Mouse (Mus musculus): Measurements from ENCODE around the gene Fdx1. TPM values are rescaled to one million over a fixed set of nuclear protein-coding genes. Genes with fewer than 3 reads are reported as not detected.

Fdx1 gene
- total and polyA plus RNA-seq, 3 experiments, result 82.0 to 113 (median 90.9) TPM

DNA sequence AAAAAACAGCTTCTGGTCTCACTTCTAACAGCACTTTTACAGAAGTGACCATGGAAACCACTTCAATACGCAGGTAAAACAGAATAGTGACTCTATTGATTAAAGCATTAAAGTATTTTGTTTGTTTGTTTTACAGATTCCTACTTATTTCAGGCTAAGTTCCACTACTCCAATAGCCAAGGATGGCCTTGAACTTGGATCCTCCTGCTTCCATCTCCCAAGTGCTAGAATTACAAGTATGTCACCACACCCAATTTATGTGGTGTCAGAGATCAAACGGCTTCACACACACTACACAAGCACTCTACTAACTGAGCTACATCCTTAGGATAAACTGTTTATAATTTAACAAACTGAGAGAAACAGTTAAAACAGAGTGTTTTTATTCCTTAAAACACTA is 3.0 kb downstream of the Fdx1 start:
- H3K9ac ChIP-seq (ENCODE audit: low read depth, low read length), result no peak overlapping the region
- WGBS, result 80% methylated on average over 2 of the region's 2 CpGs
- intact Hi-C loops (cut with DNase I), result loop anchor here (5.0 kb wide), 1 partner anchor 212 kb away; no protein-coding TSS in a partner anchor

GRCm38 (mm10) chr9:51958981-51959380 is 4.4 kb downstream of the Fdx1 start:
- Histone ChIP-seq H3K9ac (ENCODE audit: low read depth, low read length) (no peak overlapping the region), H3K36me3 (ENCODE audit: control insufficient read depth, insufficient read depth, low read length) (peaks cover 35% of the 10 kb centered on the region), H3K27me3 (ENCODE audit: control insufficient read depth, insufficient read depth, low read length) (no peaks in the 10 kb centered on the region), H3K27ac (no peak overlapping the region), H3K79me2 (replicated peaks; ENCODE audit: control insufficient read depth, insufficient read depth, low read length) (peaks cover 1% of the 10 kb centered on the region; the same call in 1 of the 2 replicates), H3K4me3 (no peak overlapping the region), H3K4me1 (ENCODE audit: control insufficient read depth, insufficient read depth, low read length) (peaks cover 4% of the 10 kb centered on the region)
- no peak for DNase-seq
- intact Hi-C loops (cut with DNase I), result no loop called here
- TF ChIP-seq EP300 (IDR thresholded peaks at IDR 0.05; ENCODE audit: insufficient read depth, low read depth, low read length) (no peak), POLR2A (IDR thresholded peaks at IDR 0.05; ENCODE audit: insufficient read depth, low read depth, low read length) (no peak), CTCF (IDR thresholded peaks at IDR 0.05) (no peak)

More for the DNA sequence above, 3.0 kb downstream of the Fdx1 start:
- Histone ChIP-seq H3K27ac (no peak overlapping the region), H3K27me3 (ENCODE audit: control insufficient read depth, insufficient read depth, low read length) (no peaks in the 10 kb centered on the region), H3K4me3 (no peak overlapping the region), H3K36me3 (ENCODE audit: control insufficient read depth, insufficient read depth, low read length) (peaks cover 28% of the 10 kb centered on the region), H3K79me2 (replicated peaks; ENCODE audit: control insufficient read depth, insufficient read depth, low read length) (peaks cover 1% of the 10 kb centered on the region; the same call in 1 of the 2 replicates), H3K4me1 (ENCODE audit: control insufficient read depth, insufficient read depth, low read length) (peaks cover 5% of the 10 kb centered on the region)
- TF ChIP-seq CTCF (IDR thresholded peaks at IDR 0.05), result no peak
- TF ChIP-seq EP300 (IDR thresholded peaks at IDR 0.05; ENCODE audit: insufficient read depth, low read depth, low read length), result no peak
- no peak for TF ChIP-seq POLR2A (IDR thresholded peaks at IDR 0.05; ENCODE audit: insufficient read depth, low read depth, low read length)
- no peak for DNase-seq

DNA sequence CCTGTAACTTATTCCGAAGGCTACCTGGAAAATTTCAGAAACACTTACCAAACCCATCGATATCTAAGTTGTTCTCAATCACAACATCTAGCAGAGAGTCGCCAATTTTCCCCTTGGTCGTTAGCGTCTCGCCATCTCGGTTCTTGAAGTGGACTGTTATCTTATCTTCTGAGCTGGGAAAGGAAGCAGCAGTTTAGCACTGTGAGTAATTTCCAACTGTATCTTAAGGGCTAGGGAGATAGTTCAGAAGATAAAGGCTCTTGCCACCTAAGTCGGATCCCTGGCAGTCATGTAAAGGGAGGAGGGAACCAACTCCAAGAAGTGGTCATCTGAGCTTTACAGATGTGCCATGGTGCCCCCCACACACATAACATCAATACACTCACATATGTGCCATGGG is 6.3 kb downstream of the Fdx1 start:
- no peak overlapping the region for H3K27ac ChIP-seq
- peaks cover 36% of the 10 kb centered on the region for H3K36me3 ChIP-seq (ENCODE audit: control insufficient read depth, insufficient read depth, low read length)
- no peak overlapping the region for H3K9ac ChIP-seq (ENCODE audit: low read depth, low read length)
- H3K4me3 ChIP-seq, result no peak overlapping the region
- DNase-seq, result no peak
- intact Hi-C loops (cut with DNase I), result no loop called here
- peaks cover 1% of the 10 kb centered on the region; the same call in 1 of the 2 replicates for H3K79me2 ChIP-seq (replicated peaks; ENCODE audit: control insufficient read depth, insufficient read depth, low read length)
- 45% methylated on average over 8 of the region's 8 CpGs for WGBS
- TF ChIP-seq POLR2A (IDR thresholded peaks at IDR 0.05; ENCODE audit: insufficient read depth, low read depth, low read length) (no peak), CTCF (IDR thresholded peaks at IDR 0.05) (no peak), EP300 (IDR thresholded peaks at IDR 0.05; ENCODE audit: insufficient read depth, low read depth, low read length) (no peak)
- H3K4me1 ChIP-seq (ENCODE audit: control insufficient read depth, insufficient read depth, low read length), result peaks cover 3% of the 10 kb centered on the region
- no peaks in the 10 kb centered on the region for H3K27me3 ChIP-seq (ENCODE audit: control insufficient read depth, insufficient read depth, low read length)

DNA sequence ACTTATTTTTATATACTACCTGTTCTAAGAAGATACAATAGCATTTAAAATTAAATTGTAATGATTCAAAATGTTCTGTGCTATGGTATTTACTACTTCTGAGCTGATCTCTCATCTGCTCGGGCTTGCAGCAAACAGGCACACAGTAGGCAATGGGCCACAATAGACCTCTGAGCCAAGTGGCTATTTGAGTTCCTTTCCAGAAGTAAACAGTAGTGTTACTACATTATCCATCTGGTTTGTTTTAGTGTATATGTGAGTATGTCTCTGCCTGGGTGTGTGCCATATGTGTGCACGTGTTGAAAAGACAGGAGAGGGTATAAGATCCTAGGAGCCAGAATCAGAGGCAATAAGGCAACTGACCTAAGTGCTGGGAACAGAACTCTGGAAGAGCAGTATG is 6.9 kb downstream of the Fdx1 start:
- peaks cover 1% of the 10 kb centered on the region; the same call in 1 of the 2 replicates for H3K79me2 ChIP-seq (replicated peaks; ENCODE audit: control insufficient read depth, insufficient read depth, low read length)
- 65% methylated on average over 2 of the region's 2 CpGs for WGBS
- H3K9ac ChIP-seq (ENCODE audit: low read depth, low read length), result no peak overlapping the region
- intact Hi-C loops (cut with DNase I), result no loop called here
- DNase-seq, result no peak
- no peak overlapping the region for H3K27ac ChIP-seq
- no peaks in the 10 kb centered on the region for H3K27me3 ChIP-seq (ENCODE audit: control insufficient read depth, insufficient read depth, low read length)
- no peak for TF ChIP-seq POLR2A (IDR thresholded peaks at IDR 0.05; ENCODE audit: insufficient read depth, low read depth, low read length)
- no peak for TF ChIP-seq EP300 (IDR thresholded peaks at IDR 0.05; ENCODE audit: insufficient read depth, low read depth, low read length)
- TF ChIP-seq CTCF (IDR thresholded peaks at IDR 0.05), result no peak
- H3K4me3 ChIP-seq, result no peak overlapping the region
- H3K36me3 ChIP-seq (ENCODE audit: control insufficient read depth, insufficient read depth, low read length), result peaks cover 37% of the 10 kb centered on the region
- H3K4me1 ChIP-seq (ENCODE audit: control insufficient read depth, insufficient read depth, low read length), result peaks cover 3% of the 10 kb centered on the region

DNA sequence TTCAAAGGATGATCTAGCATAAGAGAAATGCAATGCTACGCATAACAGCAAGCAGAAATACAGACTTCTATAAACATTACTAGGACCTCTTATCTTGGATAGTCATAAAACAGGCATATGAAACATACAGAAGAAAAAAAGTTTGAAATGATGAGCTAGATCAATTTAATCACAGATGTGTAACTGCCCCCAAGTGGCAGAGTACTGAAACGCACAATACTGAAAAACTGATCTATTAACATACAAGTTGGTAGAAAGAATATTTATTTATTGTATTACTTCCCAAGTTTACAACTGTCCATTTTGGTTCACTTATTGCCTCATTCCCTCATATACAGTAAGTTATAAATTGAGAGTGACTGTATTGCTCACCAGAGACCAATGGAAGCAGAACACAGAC is 12.0 kb downstream of the Fdx1 start:
- peaks cover 27% of the 10 kb centered on the region for H3K36me3 ChIP-seq (ENCODE audit: control insufficient read depth, insufficient read depth, low read length)
- DNase-seq, result no peak
- TF ChIP-seq POLR2A (IDR thresholded peaks at IDR 0.05; ENCODE audit: insufficient read depth, low read depth, low read length), result no peak
- peak; percentile 69 for TF ChIP-seq CTCF (IDR thresholded peaks at IDR 0.05)
- intact Hi-C loops (cut with DNase I), result no loop called here
- no peak overlapping the region for H3K9ac ChIP-seq (ENCODE audit: low read depth, low read length)
- 71% methylated on average over 2 of the region's 2 CpGs for WGBS
- H3K4me3 ChIP-seq, result no peak overlapping the region
- no peaks in the 10 kb centered on the region; the same call in 1 of the 2 replicates for H3K79me2 ChIP-seq (replicated peaks; ENCODE audit: control insufficient read depth, insufficient read depth, low read length)
- H3K27ac ChIP-seq, result no peak overlapping the region
- H3K27me3 ChIP-seq (ENCODE audit: control insufficient read depth, insufficient read depth, low read length), result no peaks in the 10 kb centered on the region
- no peaks in the 10 kb centered on the region; the same call in 1 of the 2 replicates for H3K4me1 ChIP-seq (ENCODE audit: control insufficient read depth, insufficient read depth, low read length)

DNA sequence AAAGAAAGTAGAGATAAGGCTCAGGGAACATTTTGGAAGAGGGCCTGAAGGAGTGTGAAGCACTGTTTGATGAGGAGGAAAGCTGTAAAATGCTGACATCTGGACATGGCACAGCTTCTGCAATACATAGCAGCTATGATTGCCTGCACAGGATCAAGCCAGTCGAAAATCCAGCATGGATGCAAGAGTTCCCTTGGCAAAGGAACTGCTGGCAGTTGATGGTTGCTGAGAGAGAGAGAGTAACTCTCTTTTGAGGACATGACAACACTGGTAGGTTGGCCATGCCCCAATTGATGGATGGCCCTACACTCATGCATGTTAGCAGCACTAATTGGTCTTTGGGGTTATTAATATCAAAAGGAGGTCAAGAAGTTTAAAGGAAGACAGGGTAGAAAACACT is 12.7 kb downstream of the Fdx1 start:
- H3K4me3 ChIP-seq, result no peak overlapping the region
- no peak for TF ChIP-seq CTCF (IDR thresholded peaks at IDR 0.05)
- TF ChIP-seq POLR2A (IDR thresholded peaks at IDR 0.05; ENCODE audit: insufficient read depth, low read depth, low read length), result no peak
- TF ChIP-seq EP300 (IDR thresholded peaks at IDR 0.05; ENCODE audit: insufficient read depth, low read depth, low read length), result no peak
- no peaks in the 10 kb centered on the region for H3K27me3 ChIP-seq (ENCODE audit: control insufficient read depth, insufficient read depth, low read length)
- no peak overlapping the region for H3K9ac ChIP-seq (ENCODE audit: low read depth, low read length)
- no peaks in the 10 kb centered on the region; the same call in 1 of the 2 replicates for H3K79me2 ChIP-seq (replicated peaks; ENCODE audit: control insufficient read depth, insufficient read depth, low read length)
- intact Hi-C loops (cut with DNase I), result no loop called here
- H3K27ac ChIP-seq, result no peak overlapping the region
- H3K4me1 ChIP-seq (ENCODE audit: control insufficient read depth, insufficient read depth, low read length), result no peaks in the 10 kb centered on the region; the same call in 1 of the 2 replicates
- H3K36me3 ChIP-seq (ENCODE audit: control insufficient read depth, insufficient read depth, low read length), result peaks cover 22% of the 10 kb centered on the region
- DNase-seq, result no peak
- WGBS, result 34% methylated on average over 1 of the region's 1 CpGs

All from heart, adult 2 months (tissue).